Mouse (Mus musculus) heart, embryonic 10.5 days (tissue): ENCODE measurements around the gene Pik3cd. TPM values are rescaled to one million over a fixed set of nuclear protein-coding genes. Genes with fewer than 3 reads are reported as not detected.
"Not testable (repeated sequence)": the region's sequence is repeated elsewhere in the genome, so short reads cannot be mapped to it uniquely, and the experiment has no call there.

Source experiments
- DNase-seq: peaks from one replicate; pipeline ENCODE4 v3.0.0-alpha.2; 2017; ENCODE audit warnings: low spot score
- H3K27ac ChIP-seq: fragments of 300-500 bp; sonication (generic); 2 replicates; pipeline ENCODE4 v1.5.1; 2016; ENCODE audit warnings: mild to moderate bottlenecking
- H3K27me3 ChIP-seq: fragments of 300-500 bp; sonication (generic); 2 replicates; pipeline ENCODE4 v1.6.1; 2016; ENCODE audit warnings: mild to moderate bottlenecking; ENCODE audit not compliant: poor library complexity, insufficient read depth, severe bottlenecking
- H3K36me3 ChIP-seq: fragments of 300-500 bp; sonication (generic); 2 replicates; pipeline ENCODE4 v1.6.1; 2016; ENCODE audit warnings: mild to moderate bottlenecking, moderate library complexity
- H3K4me1 ChIP-seq: fragments of 300-500 bp; sonication (generic); 2 replicates; pipeline ENCODE4 v1.6.1; 2016; ENCODE audit warnings: mild to moderate bottlenecking
- H3K4me3 ChIP-seq: fragments of 300-500 bp; sonication (generic); 2 replicates; pipeline ENCODE4 v1.5.1; 2016; ENCODE audit warnings: mild to moderate bottlenecking, moderate library complexity
- H3K9me3 ChIP-seq: fragments of 300-500 bp; sonication (generic); 2 replicates; pipeline ENCODE4 v1.6.1; 2016; ENCODE audit warnings: mild to moderate bottlenecking, moderate library complexity
- WGBS: fragments of 180-500 bp; shearing (Covaris S2); methylation state at CpG from one replicate; pipeline ENCODE4 v1.1.7; 2016; 5-methylcytosine and 5-hydroxymethylcytosine counted together
- polyA plus RNA-seq: library from polyadenylated mRNA; unstranded; fragments of >200 nt; fragmentation: Nextera tagmentation; extraction: Ambion mirVana; gene quantifications from 2 replicates; pipeline ENCODE4 v1.2.1, GENCODE M21; 2016

The Pik3cd gene
- polyA plus RNA-seq: 3.4 and 4.8 TPM in 2 replicates

GRCm38 (mm10) chr4:149702210-149702979 lies at the start of gene Pik3cd:
Pik3cd (minus strand) TSS chr4:149702571.
- peak within 1 kb of the TSS; percentile 23; the same call in 1 of the 2 replicates for H3K27ac ChIP-seq
- no peaks in the 10 kb centered on the region for H3K36me3 ChIP-seq
- H3K4me1 ChIP-seq: peaks cover 23% of the 10 kb centered on the region
- 63% methylated on average over 19 of the region's 19 CpGs for WGBS
- peaks cover 25% of the 10 kb centered on the region for H3K27me3 ChIP-seq
- no peaks in the 10 kb centered on the region for H3K9me3 ChIP-seq
- H3K4me3 ChIP-seq: no peak within 1 kb of the TSS
- DNase-seq: no peak

- no peaks in the 10 kb centered on the region for H3K27me3 ChIP-seq
- H3K4me1 ChIP-seq: peaks cover 19% of the 10 kb centered on the region; the same call in 1 of the 2 replicates
- peak; percentile 71 for DNase-seq
- peaks cover 11% of the 10 kb centered on the region; the same call in 1 of the 2 replicates for H3K36me3 ChIP-seq
- no peaks in the 10 kb centered on the region for H3K9me3 ChIP-seq
- WGBS: 43% methylated on average over 5 of the region's 5 CpGs
- no peak overlapping the region for H3K4me3 ChIP-seq
- H3K27ac ChIP-seq: no peak overlapping the region
These were observed 48.3 kb upstream of the Pik3cd start for GRCm38 (mm10) chr4:149750671-149751070.

GRCm38 (mm10) chr4:149749663-149750015 lies 47.3 kb upstream of the Pik3cd start:
- Histone ChIP-seq H3K4me1 (peaks cover 19% of the 10 kb centered on the region; the same call in 1 of the 2 replicates), H3K36me3 (peaks cover 18% of the 10 kb centered on the region)
- not testable (repeated sequence) for H3K4me3 ChIP-seq, H3K27me3 ChIP-seq, H3K9me3 ChIP-seq, DNase-seq, H3K27ac ChIP-seq
- 87% methylated on average over 3 of the region's 3 CpGs for whole genome bisulfite sequencing

GRCm38 (mm10) chr4:149749003-149749662 lies 46.8 kb upstream of the Pik3cd start:
- Histone ChIP-seq H3K9me3 (no peaks in the 10 kb centered on the region), H3K4me3 (no peak overlapping the region), H3K36me3 (peaks cover 20% of the 10 kb centered on the region), H3K27ac (no peak overlapping the region), H3K4me1 (peaks cover 19% of the 10 kb centered on the region; the same call in 1 of the 2 replicates), H3K27me3 (no peaks in the 10 kb centered on the region)
- 96% methylated on average over 18 of the region's 18 CpGs for WGBS
- peak; percentile 66 for DNase-seq

GRCm38 (mm10) chr4:149744119-149744518 lies 41.7 kb upstream of the Pik3cd start:
- Histone ChIP-seq H3K27ac (no peak overlapping the region), H3K27me3 (no peaks in the 10 kb centered on the region), H3K9me3 (no peaks in the 10 kb centered on the region), H3K4me3 (no peak overlapping the region), H3K36me3 (peaks cover 40% of the 10 kb centered on the region), H3K4me1 (no peaks in the 10 kb centered on the region)
- no peak for DNase-seq
- WGBS: 66% methylated on average over 7 of the region's 7 CpGs

- Histone ChIP-seq H3K27ac (no peak overlapping the region), H3K4me3 (no peak overlapping the region), H3K9me3 (no peaks in the 10 kb centered on the region), H3K4me1 (peaks cover 12% of the 10 kb centered on the region), H3K36me3 (peaks cover 36% of the 10 kb centered on the region), H3K27me3 (no peaks in the 10 kb centered on the region)
- no peak for DNase-seq
- 92% methylated on average over 14 of the region's 14 CpGs for WGBS
These were observed 39.7 kb upstream of the Pik3cd start for GRCm38 (mm10) chr4:149742011-149742530.

- 89% methylated on average over 7 of the region's 7 CpGs for WGBS
These were observed 37.9 kb upstream of the Pik3cd start for GRCm38 (mm10) chr4:149740301-149740700.

GRCm38 (mm10) chr4:149739478-149739877 lies 37.1 kb upstream of the Pik3cd start:
- 63% methylated on average over 5 of the region's 5 CpGs for WGBS
- Histone ChIP-seq H3K27me3 (no peaks in the 10 kb centered on the region), H3K4me1 (peaks cover 38% of the 10 kb centered on the region), H3K4me3 (no peak overlapping the region), H3K9me3 (no peaks in the 10 kb centered on the region), H3K27ac (no peak overlapping the region), H3K36me3 (peaks cover 27% of the 10 kb centered on the region)
- DNase-seq: no peak

More at GRCm38 (mm10) chr4:149740301-149740700, 37.9 kb upstream of the Pik3cd start:
- Histone ChIP-seq H3K4me1 (peaks cover 30% of the 10 kb centered on the region), H3K27ac (no peak overlapping the region), H3K9me3 (no peaks in the 10 kb centered on the region), H3K4me3 (no peak overlapping the region), H3K36me3 (peaks cover 33% of the 10 kb centered on the region), H3K27me3 (no peaks in the 10 kb centered on the region)
- no peak for DNase-seq

GRCm38 (mm10) chr4:149737383-149738324 lies 35.3 kb upstream of the Pik3cd start, which contains the start of gene Tmem201:
Tmem201 (minus strand) TSS chr4:149738044.
- Histone ChIP-seq H3K36me3 (peaks cover 14% of the 10 kb centered on the region; the same call in 1 of the 2 replicates), H3K4me3 (peak within 1 kb of the TSS; percentile 95), H3K4me1 (peaks cover 56% of the 10 kb centered on the region), H3K27me3 (no peaks in the 10 kb centered on the region), H3K27ac (peak within 1 kb of the TSS; percentile 98), H3K9me3 (no peaks in the 10 kb centered on the region)
- DNase-seq: peak; percentile 97
- under 1% methylated on average over 95 of the region's 97 CpGs for WGBS

GRCm38 (mm10) chr4:149736581-149736980 lies 34.2 kb upstream of the Pik3cd start:
- H3K4me1 ChIP-seq: peaks cover 62% of the 10 kb centered on the region
- H3K4me3 ChIP-seq: peak overlapping the region; percentile 95
- H3K27me3 ChIP-seq: no peaks in the 10 kb centered on the region
- no peak for DNase-seq
- H3K27ac ChIP-seq: peak overlapping the region; percentile 98
- H3K9me3 ChIP-seq: no peaks in the 10 kb centered on the region
- WGBS: 31% methylated on average over 4 of the region's 4 CpGs
- peaks cover 13% of the 10 kb centered on the region; the same call in 1 of the 2 replicates for H3K36me3 ChIP-seq

GRCm38 (mm10) chr4:149735624-149736250 lies 33.4 kb upstream of the Pik3cd start:
- Histone ChIP-seq H3K27ac (peak overlapping the region; percentile 1; the same call in 1 of the 2 replicates), H3K4me3 (no peak overlapping the region)
- 81% methylated on average over 5 of the region's 5 CpGs for WGBS

More at GRCm38 (mm10) chr4:149735624-149736250, 33.4 kb upstream of the Pik3cd start:
- DNase-seq: no peak
- peaks cover 18% of the 10 kb centered on the region for H3K36me3 ChIP-seq
- H3K27me3 ChIP-seq: no peaks in the 10 kb centered on the region
- no peaks in the 10 kb centered on the region for H3K9me3 ChIP-seq
- peaks cover 71% of the 10 kb centered on the region for H3K4me1 ChIP-seq
